In genomic region chr14:30284022-30284421, GRCm38 (mm10) we compare ENCODE assay signal across 10 mouse cellular contexts.
DNase-seq lines count a peak whose midpoint lies in the region; ATAC-seq and TF ChIP-seq lines count a peak whose summit lies in the region.
"Had no signal": no experiment of that assay in that cellular context is flagged by ENCODE, and none has a peak within 500 bp of the region (broad histone marks: within the 10 kb centered on the region; RNA-seq: fewer than 3 reads in every experiment).

No protein-coding gene starts in this region.

- no peak for DNase-seq in embryonic facial prominence, embryonic 10.5 days (ENCODE audit: low spot score)
- no peak for DNase-seq in left cerebral cortex, adult 2 months (ENCODE audit: extremely low spot score in 1 of 2, low spot score in 2 of 2)
- DNase-seq in left cerebral cortex, postnatal 4 days: no peak
- peak; percentile 42 for DNase-seq in right cerebral cortex, postnatal 4 days
- DNase-seq in midbrain, embryonic 11.5 days (ENCODE audit: low spot score, missing footprints): no peak

- WGBS in embryonic facial prominence, embryonic 13.5 days: 59% methylated on average over 10 of the region's 10 CpGs
- 74% methylated on average over 10 of the region's 10 CpGs for WGBS in embryonic facial prominence, embryonic 10.5 days
- 53% methylated on average over 10 of the region's 10 CpGs for WGBS in embryonic facial prominence, embryonic 15.5 days
- WGBS in midbrain, embryonic 11.5 days: 74% methylated on average over 10 of the region's 10 CpGs

- ATAC-seq in embryonic facial prominence, embryonic 13.5 days (ENCODE audit: insufficient number of reproducible peaks, insufficient read depth, low FRiP score, low TSS enrichment, low read depth): no peak
- 0 out of 2 replicates have a peak, but pooled peaks have one; percentile 11 for ATAC-seq in embryonic facial prominence, embryonic 15.5 days (ENCODE audit: insufficient number of reproducible peaks, low FRiP score, low TSS enrichment, low read depth)
- ATAC-seq in granulocyte monocyte progenitor cell, adult 5-6 weeks (replicated peaks; ENCODE audit: poor library complexity, severe bottlenecking): no peak
- ATAC-seq in midbrain, embryonic 11.5 days (ENCODE audit: low FRiP score): no peak
- ATAC-seq: Patski had no signal

- H3K9ac ChIP-seq in embryonic facial prominence, embryonic 13.5 days: no peak overlapping the region
- no peak overlapping the region for H3K9ac ChIP-seq in embryonic facial prominence, embryonic 15.5 days
- H3K9ac ChIP-seq in midbrain, embryonic 11.5 days (ENCODE audit: low read length): no peak overlapping the region

- H3K4me2 ChIP-seq in embryonic facial prominence, embryonic 13.5 days: no peak overlapping the region; the same call in 1 of the 2 replicates
- no peak overlapping the region for H3K4me2 ChIP-seq in embryonic facial prominence, embryonic 15.5 days (replicated peaks)
- no peak overlapping the region for H3K4me2 ChIP-seq in midbrain, embryonic 11.5 days

- H3K4me1 ChIP-seq in embryonic facial prominence, embryonic 13.5 days: peaks cover 8% of the 10 kb centered on the region
- peaks cover 9% of the 10 kb centered on the region for H3K4me1 ChIP-seq in embryonic facial prominence, embryonic 10.5 days
- H3K4me1 ChIP-seq in embryonic facial prominence, embryonic 15.5 days: 0 out of 2 replicates have a peak, but pooled peaks cover 5% of the 10 kb centered on the region
- H3K4me1 ChIP-seq in midbrain, embryonic 11.5 days (ENCODE audit: control insufficient read depth, insufficient read depth, low read length): no peaks in the 10 kb centered on the region

- H3K27me3 ChIP-seq in embryonic facial prominence, embryonic 13.5 days: no peaks in the 10 kb centered on the region
- no peaks in the 10 kb centered on the region for H3K27me3 ChIP-seq in embryonic facial prominence, embryonic 10.5 days (replicated peaks; ENCODE audit: low read depth, poor library complexity, severe bottlenecking)
- no peaks in the 10 kb centered on the region for H3K27me3 ChIP-seq in embryonic facial prominence, embryonic 15.5 days
- H3K27me3 ChIP-seq in midbrain, embryonic 11.5 days (ENCODE audit: control insufficient read depth, insufficient read depth, low read length): no peaks in the 10 kb centered on the region

- intact Hi-C loops in left cerebral cortex, adult 2 months (cut with DNase I): loop anchor here (5.0 kb wide), 1 partner anchor 157 kb away; no protein-coding TSS in a partner anchor
- intact Hi-C loops in left cerebral cortex, postnatal 4 days (cut with DNase I): no loop called here

- no peaks in the 10 kb centered on the region for H3K36me3 ChIP-seq in embryonic facial prominence, embryonic 13.5 days
- H3K36me3 ChIP-seq in embryonic facial prominence, embryonic 10.5 days (replicated peaks): no peaks in the 10 kb centered on the region
- no peaks in the 10 kb centered on the region for H3K36me3 ChIP-seq in embryonic facial prominence, embryonic 15.5 days
- H3K36me3 ChIP-seq in midbrain, embryonic 11.5 days (ENCODE audit: control insufficient read depth, insufficient read depth, low read length): no peaks in the 10 kb centered on the region

- H3K4me3 ChIP-seq in embryonic facial prominence, embryonic 13.5 days: no peak overlapping the region
- no peak overlapping the region for H3K4me3 ChIP-seq in embryonic facial prominence, embryonic 10.5 days
- H3K4me3 ChIP-seq in left cerebral cortex, adult 2 months: peak overlapping the region; percentile 18; the same call in 1 of the 2 replicates
- H3K4me3 ChIP-seq in embryonic facial prominence, embryonic 15.5 days (replicated peaks): no peak overlapping the region
- no peak overlapping the region for H3K4me3 ChIP-seq in midbrain, embryonic 11.5 days (ENCODE audit: low read depth, low read length)
- H3K4me3 ChIP-seq: erythroblast, embryonic 14.5 days had no signal

- no peaks in the 10 kb centered on the region for H3K9me3 ChIP-seq in embryonic facial prominence, embryonic 13.5 days
- H3K9me3 ChIP-seq in embryonic facial prominence, embryonic 10.5 days: no peaks in the 10 kb centered on the region
- no peaks in the 10 kb centered on the region for H3K9me3 ChIP-seq in embryonic facial prominence, embryonic 15.5 days (replicated peaks)
- H3K9me3 ChIP-seq in midbrain, embryonic 11.5 days (ENCODE audit: control insufficient read depth, low read length): no peaks in the 10 kb centered on the region

- no peak for TF ChIP-seq CTCF in left cerebral cortex, adult 2 months (IDR thresholded peaks at IDR 0.05)

- peak overlapping the region; percentile 41 for H3K27ac ChIP-seq in embryonic facial prominence, embryonic 13.5 days
- H3K27ac ChIP-seq in embryonic facial prominence, embryonic 10.5 days (replicated peaks): no peak overlapping the region; the same call in 1 of the 2 replicates
- H3K27ac ChIP-seq in left cerebral cortex, adult 2 months: peak overlapping the region; percentile 60
- H3K27ac ChIP-seq in embryonic facial prominence, embryonic 15.5 days (replicated peaks): 0 out of 2 replicates have a peak overlapping the region, but pooled peaks have one; percentile 2
- no peak overlapping the region for H3K27ac ChIP-seq in midbrain, embryonic 11.5 days (ENCODE audit: low read depth, low read length)

Comparison
In these comparisons a context has a peak if more than half of its experiments do, and no peak if none do; other contexts are left out.
1. H3K27ac ChIP-seq: peak in embryonic facial prominence, embryonic 13.5 days (single experiment), left cerebral cortex, adult 2 months (single experiment) and embryonic facial prominence, embryonic 15.5 days (single experiment); none in embryonic facial prominence, embryonic 10.5 days (single experiment) and midbrain, embryonic 11.5 days (single experiment).